ENCODE assay signal across 8 mouse cellular contexts in genomic region chr10:118867896-118868600, GRCm38 (mm10). TPM values are rescaled to one million over a fixed set of nuclear protein-coding genes. Genes with fewer than 3 reads are reported as not detected.
DNase-seq lines count a peak whose midpoint lies in the region; ATAC-seq and TF ChIP-seq lines count a peak whose summit lies in the region.

No protein-coding gene starts in this region.

- H3K4me1 ChIP-seq in E14TG2a.4 (replicated peaks; ENCODE audit: low read depth, low read length), result peaks cover 25% of the 10 kb centered on the region
- peaks cover 54% of the 10 kb centered on the region for H3K4me1 ChIP-seq in forebrain, embryonic 10.5 days
- H3K4me1 ChIP-seq in limb, embryonic 13.5 days, result peaks cover 43% of the 10 kb centered on the region
- peaks cover 33% of the 10 kb centered on the region for H3K4me1 ChIP-seq in midbrain, embryonic 12.5 days

- peak; percentile 58 for DNase-seq in adrenal gland, adult 2 months
- DNase-seq in forebrain, embryonic 10.5 days (ENCODE audit: extremely low spot score, low spot score), result peak; percentile 59
- DNase-seq in heart, postnatal 36 days, result peak; percentile 47 to 62
- DNase-seq in splenic B cell, adult 2 months (ENCODE audit: low read depth, low spot score), result peak; percentile 41

- H3K4me2 ChIP-seq in limb, embryonic 13.5 days (replicated peaks), result peak overlapping the region; percentile 87
- peak overlapping the region; percentile 87 for H3K4me2 ChIP-seq in midbrain, embryonic 12.5 days (replicated peaks)

- peak overlapping the region; percentile 97 for H3K9ac ChIP-seq in limb, embryonic 13.5 days
- H3K9ac ChIP-seq in midbrain, embryonic 12.5 days (replicated peaks), result peak overlapping the region; percentile 98

- WGBS in forebrain, embryonic 10.5 days, result 1% methylated on average over 58 of the region's 62 CpGs
- WGBS in limb, embryonic 13.5 days, result 0% methylated on average over 51 of the region's 62 CpGs
- WGBS in midbrain, embryonic 12.5 days, result 1% methylated on average over 35 of the region's 62 CpGs

- peak overlapping the region; percentile 87 for H3K4me3 ChIP-seq in E14TG2a.4 (replicated peaks; ENCODE audit: low read length)
- peak overlapping the region; percentile 97 for H3K4me3 ChIP-seq in forebrain, embryonic 10.5 days
- peak overlapping the region; percentile 81 for H3K4me3 ChIP-seq in limb, embryonic 13.5 days
- peak overlapping the region; percentile 98 for H3K4me3 ChIP-seq in midbrain, embryonic 12.5 days

- H3K27me3 ChIP-seq in E14TG2a.4 (ENCODE audit: insufficient read depth, low read length), result peaks cover 22% of the 10 kb centered on the region
- no peaks in the 10 kb centered on the region for H3K27me3 ChIP-seq in forebrain, embryonic 10.5 days (ENCODE audit: poor library complexity, severe bottlenecking)
- H3K27me3 ChIP-seq in limb, embryonic 13.5 days, result no peaks in the 10 kb centered on the region
- H3K27me3 ChIP-seq in midbrain, embryonic 12.5 days, result no peaks in the 10 kb centered on the region
- no peaks in the 10 kb centered on the region; the same call in 1 of the 2 replicates for H3K27me3 ChIP-seq in splenic B cell, adult 2 months (ENCODE audit: control insufficient read depth, insufficient read depth, low read length, poor library complexity, severe bottlenecking)

- H3K9me3 ChIP-seq in E14TG2a.4 (ENCODE audit: low read length), result peaks cover 5% of the 10 kb centered on the region
- H3K9me3 ChIP-seq in forebrain, embryonic 10.5 days, result 0 out of 2 replicates have a peak, but pooled peaks cover 5% of the 10 kb centered on the region
- H3K9me3 ChIP-seq in limb, embryonic 13.5 days, result no peaks in the 10 kb centered on the region
- H3K9me3 ChIP-seq in midbrain, embryonic 12.5 days, result no peaks in the 10 kb centered on the region

- 0 out of 2 replicates have a peak, but pooled peaks cover 2% of the 10 kb centered on the region for H3K36me3 ChIP-seq in E14TG2a.4 (ENCODE audit: insufficient read depth, low read length)
- H3K36me3 ChIP-seq in forebrain, embryonic 10.5 days (replicated peaks), result peaks cover 34% of the 10 kb centered on the region
- H3K36me3 ChIP-seq in limb, embryonic 13.5 days, result peaks cover 23% of the 10 kb centered on the region
- peaks cover 17% of the 10 kb centered on the region for H3K36me3 ChIP-seq in midbrain, embryonic 12.5 days
- peaks cover 2% of the 10 kb centered on the region for H3K36me3 ChIP-seq in splenic B cell, adult 2 months (ENCODE audit: control insufficient read depth, insufficient read depth, low read length, poor library complexity, severe bottlenecking)

- no peak for TF ChIP-seq CTCF in E14TG2a.4 (conservative IDR thresholded peaks at IDR 0.05; ENCODE audit: low read length)

- ATAC-seq in limb, embryonic 13.5 days (ENCODE audit: low FRiP score, low read depth), result peak; percentile 17; the same call in 1 of the 2 replicates
- ATAC-seq in midbrain, embryonic 12.5 days (ENCODE audit: low FRiP score, low read depth), result peak; percentile 23
- ATAC-seq in monocyte, adult 5-6 weeks (replicated peaks; ENCODE audit: insufficient number of reproducible peaks, low FRiP score, low TSS enrichment, poor library complexity, severe bottlenecking), result no peak; the same call in 1 of the 2 replicates

- peak overlapping the region; percentile 99 for H3K27ac ChIP-seq in forebrain, embryonic 10.5 days
- H3K27ac ChIP-seq in limb, embryonic 13.5 days, result peak overlapping the region; percentile 97
- peak overlapping the region; percentile 97 for H3K27ac ChIP-seq in midbrain, embryonic 12.5 days (replicated peaks)

- intact Hi-C loops in heart, postnatal 36 days (cut with DNase I), result loop anchor here (2.0 to 5.0 kb wide), 7 partner anchors 56 to 374 kb away; partner anchors contain the start of gene Cand1

RNA-seq across cellular contexts. Expression of gene Dyrk2, which starts 2.0 kb away (rescaled TPM):
- 10 to 100 TPM; 25.4 to 46.7 TPM for total RNA-seq in adrenal gland, adult 2 months (2021)
- 4.4 and 5.3 TPM in 2 replicates for polyA plus RNA-seq in adrenal gland, adult 2 months (2012; rRNA removed)
- 7.0 and 7.2 TPM in 2 replicates for polyA plus RNA-seq in forebrain, embryonic 10.5 days (2016; fragmentation: Nextera tagmentation; extraction: Ambion mirVana)
- 10 to 100 TPM; 36.4 to 40.3 TPM for total RNA-seq in heart, postnatal 36 days (2021)
- 9.4 and 10.2 TPM in 2 replicates for polyA plus RNA-seq in limb, embryonic 13.5 days (2015; fragmentation: Nextera tagmentation; extraction: Ambion mirVana)
- polyA plus RNA-seq in midbrain, embryonic 12.5 days (2016; fragmentation: Nextera tagmentation; extraction: Ambion mirVana), result 12.1 and 12.8 TPM in 2 replicates
- total RNA-seq in monocyte, adult 5-6 weeks (2017), result 54.2 to 64.6 TPM (median 61.5 TPM) in 3 replicates
